Comparison of ENCODE assay signal across 10 mouse cellular contexts in genomic region chr19:40425326-40425725, GRCm38 (mm10).
A peak's percentile ranks its signal among the peaks of the same experiment; 100 is the strongest.
DNase-seq lines count a peak whose midpoint lies in the region; ATAC-seq and TF ChIP-seq lines count a peak whose summit lies in the region.
"Had no signal": no experiment of that assay in that cellular context is flagged by ENCODE, and none has a peak within 500 bp of the region (broad histone marks: within the 10 kb centered on the region; RNA-seq: fewer than 3 reads in every experiment).

No protein-coding gene starts in this region.

- no peak for DNase-seq in heart, embryonic 10.5 days (ENCODE audit: low spot score)
- DNase-seq in heart, postnatal 25 days (ENCODE audit: low spot score) = no peak
- no peak for DNase-seq in midbrain, embryonic 11.5 days (ENCODE audit: low spot score, missing footprints)
- DNase-seq in heart, postnatal 4 days = peak; percentile 29
- no peak for DNase-seq in left cerebral cortex, adult 18-20 months (ENCODE audit: low spot score in 2 of 2)
- DNase-seq: kidney, adult 8-10 months; liver, embryonic 13.5 days; right cerebral cortex, adult 18-20 months had no signal

- TF ChIP-seq POLR2A in olfactory bulb, adult 2 months (IDR thresholded peaks at IDR 0.05; ENCODE audit: insufficient read depth, low read depth, low read length) = no peak

- H3K36me3 ChIP-seq in heart, embryonic 10.5 days = no peaks in the 10 kb centered on the region
- no peaks in the 10 kb centered on the region for H3K36me3 ChIP-seq in midbrain, embryonic 15.5 days (replicated peaks)
- H3K36me3 ChIP-seq in midbrain, embryonic 11.5 days (ENCODE audit: control insufficient read depth, insufficient read depth, low read length) = no peaks in the 10 kb centered on the region
- H3K36me3 ChIP-seq: liver, embryonic 13.5 days had no signal

- 34% methylated on average over 5 of the region's 5 CpGs for WGBS in heart, embryonic 10.5 days
- WGBS in midbrain, embryonic 15.5 days = 66% methylated on average over 5 of the region's 5 CpGs
- 74% methylated on average over 5 of the region's 5 CpGs for WGBS in midbrain, embryonic 11.5 days
- 51% methylated on average over 5 of the region's 5 CpGs for WGBS in olfactory bulb, adult 2 months

- intact Hi-C loops in heart, postnatal 25 days (cut with DNase I) = no loop called here

- ATAC-seq in midbrain, embryonic 15.5 days (replicated peaks) = no peak
- ATAC-seq in midbrain, embryonic 11.5 days (ENCODE audit: low FRiP score) = no peak

- H3K4me1 ChIP-seq in heart, embryonic 10.5 days = peaks cover 55% of the 10 kb centered on the region
- peaks cover 7% of the 10 kb centered on the region for H3K4me1 ChIP-seq in midbrain, embryonic 15.5 days
- no peaks in the 10 kb centered on the region for H3K4me1 ChIP-seq in midbrain, embryonic 11.5 days (ENCODE audit: control insufficient read depth, insufficient read depth, low read length)
- H3K4me1 ChIP-seq in olfactory bulb, adult 2 months (ENCODE audit: control insufficient read depth, insufficient read depth, low read length) = peaks cover 15% of the 10 kb centered on the region

- H3K9me3 ChIP-seq in heart, embryonic 10.5 days = no peaks in the 10 kb centered on the region
- no peaks in the 10 kb centered on the region for H3K9me3 ChIP-seq in midbrain, embryonic 15.5 days
- H3K9me3 ChIP-seq in midbrain, embryonic 11.5 days (ENCODE audit: control insufficient read depth, low read length) = no peaks in the 10 kb centered on the region
- H3K9me3 ChIP-seq: liver, embryonic 13.5 days had no signal

- no peak overlapping the region for H3K9ac ChIP-seq in midbrain, embryonic 15.5 days
- no peak overlapping the region for H3K9ac ChIP-seq in midbrain, embryonic 11.5 days (ENCODE audit: low read length)
- H3K9ac ChIP-seq: liver, embryonic 13.5 days had no signal

- no peak overlapping the region for H3K4me2 ChIP-seq in midbrain, embryonic 15.5 days
- no peak overlapping the region for H3K4me2 ChIP-seq in midbrain, embryonic 11.5 days
- H3K4me2 ChIP-seq: liver, embryonic 13.5 days had no signal

- peak overlapping the region; percentile 78 for H3K27ac ChIP-seq in heart, embryonic 10.5 days
- H3K27ac ChIP-seq in midbrain, embryonic 15.5 days = 0 out of 2 replicates have a peak overlapping the region, but pooled peaks have one; percentile 34
- no peak overlapping the region for H3K27ac ChIP-seq in midbrain, embryonic 11.5 days (ENCODE audit: low read depth, low read length)
- H3K27ac ChIP-seq in olfactory bulb, adult 2 months (ENCODE audit: insufficient read depth, low read depth, low read length) = peak overlapping the region; percentile 56; the same call in 1 of the 2 replicates
- H3K27ac ChIP-seq: liver, embryonic 13.5 days had no signal

- no peak overlapping the region for H3K4me3 ChIP-seq in heart, embryonic 10.5 days
- H3K4me3 ChIP-seq in midbrain, embryonic 15.5 days = no peak overlapping the region
- no peak overlapping the region for H3K4me3 ChIP-seq in midbrain, embryonic 11.5 days (ENCODE audit: low read depth, low read length)
- H3K4me3 ChIP-seq in olfactory bulb, adult 2 months (ENCODE audit: insufficient read depth, low read depth, low read length) = no peak overlapping the region
- H3K4me3 ChIP-seq: liver, embryonic 13.5 days had no signal

- no peaks in the 10 kb centered on the region for H3K27me3 ChIP-seq in heart, embryonic 10.5 days (ENCODE audit: insufficient read depth, poor library complexity, severe bottlenecking)
- H3K27me3 ChIP-seq in midbrain, embryonic 15.5 days (replicated peaks) = no peaks in the 10 kb centered on the region
- no peaks in the 10 kb centered on the region for H3K27me3 ChIP-seq in midbrain, embryonic 11.5 days (ENCODE audit: control insufficient read depth, insufficient read depth, low read length)
- H3K27me3 ChIP-seq: liver, embryonic 13.5 days had no signal

- no peak for TF ChIP-seq CTCF in olfactory bulb, adult 2 months (IDR thresholded peaks at IDR 0.05; ENCODE audit: insufficient read depth, low read depth, low read length)
